Mouse (Mus musculus) urinary bladder, adult 2 months (tissue): ENCODE data around the gene Cxcl13. TPM values are rescaled to one million over a fixed set of nuclear protein-coding genes. Genes with fewer than 3 reads are reported as not detected.
"Not testable (repeated sequence)": the region's sequence is repeated elsewhere in the genome, so short reads cannot be mapped to it uniquely, and the experiment has no call there.

ENCODE experiments used
- DNase-seq: peaks from one replicate; pipeline ENCODE4 v3.0.0; 2022; ENCODE audit warnings: low spot score
- polyA plus RNA-seq: library from polyadenylated mRNA; depleted of rRNA; stranded (reverse); fragments of >200 nt; gene quantifications from 2 replicates; pipeline ENCODE4 v1.2.3, GENCODE M21; 2012; rRNA removed

The Cxcl13 gene
- 2.7 and 3.3 TPM in 2 replicates for polyA plus RNA-seq

- no peak for DNase-seq
These were observed at the start of gene Cxcl13 for GRCm38 (mm10) chr5:95956651-95957050. Gene Cxcl13, plus strand, starts transcription at chr5:95956951.

GRCm38 (mm10) chr5:95911006-95911405, 45.7 kb upstream of the Cxcl13 start:
- DNase-seq: no peak

- no peak for DNase-seq
These were observed 38.3 kb upstream of the Cxcl13 start for GRCm38 (mm10) chr5:95918491-95918890.

GRCm38 (mm10) chr5:95924023-95924422, 32.7 kb upstream of the Cxcl13 start:
- no peak for DNase-seq

- DNase-seq: no peak
These were observed 31.4 kb upstream of the Cxcl13 start for GRCm38 (mm10) chr5:95925204-95925930.

GRCm38 (mm10) chr5:95925931-95926263, 30.9 kb upstream of the Cxcl13 start:
- DNase-seq: no peak

GRCm38 (mm10) chr5:95935035-95935434, 21.7 kb upstream of the Cxcl13 start:
- no peak for DNase-seq

GRCm38 (mm10) chr5:95936068-95936467, 20.7 kb upstream of the Cxcl13 start:
- no peak for DNase-seq

- DNase-seq: no peak
These were observed 19.6 kb upstream of the Cxcl13 start for GRCm38 (mm10) chr5:95937129-95937528.

- DNase-seq: no peak
These were observed 18.6 kb upstream of the Cxcl13 start for GRCm38 (mm10) chr5:95938044-95938625.

GRCm38 (mm10) chr5:95940682-95941221, 16.0 kb upstream of the Cxcl13 start:
- DNase-seq: no peak

- DNase-seq: no peak
These were observed 15.2 kb upstream of the Cxcl13 start for GRCm38 (mm10) chr5:95941562-95941961.

- no peak for DNase-seq
These were observed 11.6 kb upstream of the Cxcl13 start for GRCm38 (mm10) chr5:95945120-95945519.

GRCm38 (mm10) chr5:95946344-95946743, 10.4 kb upstream of the Cxcl13 start:
- DNase-seq: no peak

GRCm38 (mm10) chr5:95948641-95949040, 8.1 kb upstream of the Cxcl13 start:
- DNase-seq: no peak

GRCm38 (mm10) chr5:95949946-95950701, 6.6 kb upstream of the Cxcl13 start:
- DNase-seq: no peak

GRCm38 (mm10) chr5:95964940-95965339, 8.2 kb downstream of the Cxcl13 start:
- no peak for DNase-seq

GRCm38 (mm10) chr5:95966621-95967020, 9.9 kb downstream of the Cxcl13 start:
- no peak for DNase-seq

- DNase-seq: no peak
These were observed 14.1 kb downstream of the Cxcl13 start for GRCm38 (mm10) chr5:95970845-95971244.

GRCm38 (mm10) chr5:95972208-95972607, 15.5 kb downstream of the Cxcl13 start:
- no peak for DNase-seq

GRCm38 (mm10) chr5:95973806-95974205, 17.1 kb downstream of the Cxcl13 start:
- DNase-seq: not testable (repeated sequence)

GRCm38 (mm10) chr5:95976299-95976698, 19.5 kb downstream of the Cxcl13 start:
- no peak for DNase-seq
